Mouse (Mus musculus): ENCODE results near the gene U2af1.

Gene U2af1

GRCm38 (mm10) chr17:31660661-31661250 lies 2.1 kb upstream of the U2af1 start:
- no peak for DNase-seq

GRCm38 (mm10) chr17:31658136-31658467 lies 590 bp downstream of the U2af1 start:
- peak in 1 of 2 experiments; percentile 36 for DNase-seq

GRCm38 (mm10) chr17:31657141-31657983 lies 1.3 kb downstream of the U2af1 start:
- DNase-seq = no peak

GRCm38 (mm10) chr17:31656682-31657081 lies 2.0 kb downstream of the U2af1 start:
- no peak for DNase-seq

- DNase-seq = no peak
Measured at GRCm38 (mm10) chr17:31655366-31655765, 3.3 kb downstream of the U2af1 start.

- DNase-seq = peak; percentile 53 to 60
Measured at GRCm38 (mm10) chr17:31653277-31653676, 5.4 kb downstream of the U2af1 start.

- DNase-seq = no peak
Measured at GRCm38 (mm10) chr17:31652152-31652551, 6.5 kb downstream of the U2af1 start.

- DNase-seq = no peak
Measured at GRCm38 (mm10) chr17:31646199-31647002, 12.3 kb downstream of the U2af1 start.

GRCm38 (mm10) chr17:31642913-31643312 lies 15.8 kb downstream of the U2af1 start:
- no peak for DNase-seq

GRCm38 (mm10) chr17:31642331-31642730 lies 16.4 kb downstream of the U2af1 start:
- no peak for DNase-seq

- DNase-seq = no peak
Measured at GRCm38 (mm10) chr17:31639651-31640050, 19.0 kb downstream of the U2af1 start.

GRCm38 (mm10) chr17:31637866-31638570 lies 20.7 kb downstream of the U2af1 start:
- DNase-seq = no peak

- DNase-seq = peak; percentile 34 to 42
Measured at GRCm38 (mm10) chr17:31636942-31637811, 21.5 kb downstream of the U2af1 start, which contains the start of gene Cbs. Gene Cbs, minus strand, starts transcription at chr17:31637238.

- DNase-seq = no peak
Measured at GRCm38 (mm10) chr17:31636277-31636941, 22.3 kb downstream of the U2af1 start.

GRCm38 (mm10) chr17:31635781-31636180 lies 22.9 kb downstream of the U2af1 start:
- no peak for DNase-seq

- no peak for DNase-seq
Measured at GRCm38 (mm10) chr17:31634896-31635295, 23.8 kb downstream of the U2af1 start.

- DNase-seq = no peak
Measured at GRCm38 (mm10) chr17:31633007-31633406, 25.7 kb downstream of the U2af1 start.

- DNase-seq = no peak
Measured at GRCm38 (mm10) chr17:31631081-31631800, 27.5 kb downstream of the U2af1 start.

- DNase-seq = no peak
Measured at GRCm38 (mm10) chr17:31627961-31628360, 30.7 kb downstream of the U2af1 start.

- no peak for DNase-seq
Measured at GRCm38 (mm10) chr17:31623101-31623500, 35.6 kb downstream of the U2af1 start.
